Mouse (Mus musculus): ENCODE results near the gene Rac2. TPM values are rescaled to one million over a fixed set of nuclear protein-coding genes. Genes with fewer than 3 reads are reported as not detected.

Gene Rac2
- polyA plus RNA-seq, 1 experiment from 2014 or later = 6.4 TPM

GRCm38 (mm10) chr15:78587050-78587994 lies 14.7 kb upstream of the Rac2 start:
- ATAC-seq (ENCODE audit: low FRiP score, low TSS enrichment) (peak; percentile 84), DNase-seq (ENCODE audit: low spot score) (peak; percentile 86)
- no peak overlapping the region for H3K9ac ChIP-seq (ENCODE audit: low read length)
- H3K36me3 ChIP-seq (ENCODE audit: control insufficient read depth, insufficient read depth, low read length) = no peaks in the 10 kb centered on the region
- 55% methylated on average over 18 of the region's 18 CpGs for WGBS
- TF ChIP-seq EP300 (optimal IDR thresholded peaks at IDR 0.05) = no peak
- peak; percentile 96 for TF ChIP-seq CTCF (IDR thresholded peaks at IDR 0.05; ENCODE audit: low read depth)
- no peaks in the 10 kb centered on the region for H3K9me3 ChIP-seq (ENCODE audit: control insufficient read depth, low read length)
- H3K27me3 ChIP-seq (ENCODE audit: control insufficient read depth, insufficient read depth, low read length) = no peaks in the 10 kb centered on the region
- no peaks in the 10 kb centered on the region for H3K4me1 ChIP-seq (replicated peaks; ENCODE audit: control insufficient read depth, insufficient read depth)
- no peak overlapping the region for H3K4me2 ChIP-seq (replicated peaks; ENCODE audit: low read depth)
- no peak overlapping the region for H3K4me3 ChIP-seq (ENCODE audit: low read depth, low read length)
- H3K27ac ChIP-seq (replicated peaks) = no peak overlapping the region

GRCm38 (mm10) chr15:78585404-78585803 lies 12.8 kb upstream of the Rac2 start:
- WGBS = 91% methylated on average over 7 of the region's 7 CpGs
- Histone ChIP-seq H3K4me2 (replicated peaks; ENCODE audit: low read depth) (no peak overlapping the region), H3K27ac (replicated peaks) (no peak overlapping the region), H3K9me3 (ENCODE audit: control insufficient read depth, low read length) (no peaks in the 10 kb centered on the region), H3K9ac (ENCODE audit: low read length) (no peak overlapping the region), H3K27me3 (ENCODE audit: control insufficient read depth, insufficient read depth, low read length) (no peaks in the 10 kb centered on the region), H3K36me3 (ENCODE audit: control insufficient read depth, insufficient read depth, low read length) (no peaks in the 10 kb centered on the region), H3K4me1 (replicated peaks; ENCODE audit: control insufficient read depth, insufficient read depth) (no peaks in the 10 kb centered on the region), H3K4me3 (ENCODE audit: low read depth, low read length) (no peak overlapping the region)
- DNase-seq (ENCODE audit: low spot score) (no peak), ATAC-seq (ENCODE audit: low FRiP score, low TSS enrichment) (no peak)
- TF ChIP-seq CTCF (IDR thresholded peaks at IDR 0.05; ENCODE audit: low read depth) (no peak), EP300 (optimal IDR thresholded peaks at IDR 0.05) (no peak)

- Histone ChIP-seq H3K4me3 (ENCODE audit: low read depth, low read length) (no peak overlapping the region), H3K27ac (replicated peaks) (no peak overlapping the region), H3K27me3 (ENCODE audit: control insufficient read depth, insufficient read depth, low read length) (no peaks in the 10 kb centered on the region), H3K4me1 (replicated peaks; ENCODE audit: control insufficient read depth, insufficient read depth) (no peaks in the 10 kb centered on the region), H3K9ac (ENCODE audit: low read length) (no peak overlapping the region), H3K4me2 (replicated peaks; ENCODE audit: low read depth) (no peak overlapping the region), H3K36me3 (ENCODE audit: control insufficient read depth, insufficient read depth, low read length) (no peaks in the 10 kb centered on the region), H3K9me3 (ENCODE audit: control insufficient read depth, low read length) (no peaks in the 10 kb centered on the region)
- TF ChIP-seq CTCF (IDR thresholded peaks at IDR 0.05; ENCODE audit: low read depth) = no peak
- no peak for TF ChIP-seq EP300 (optimal IDR thresholded peaks at IDR 0.05)
- DNase-seq (ENCODE audit: low spot score) (no peak), ATAC-seq (ENCODE audit: low FRiP score, low TSS enrichment) (no peak)
- WGBS = 26% methylated on average over 11 of the region's 11 CpGs
Measured at GRCm38 (mm10) chr15:78583352-78583751, 10.8 kb upstream of the Rac2 start.

- WGBS = 58% methylated on average over 4 of the region's 4 CpGs
- ATAC-seq (ENCODE audit: low FRiP score, low TSS enrichment) = no peak
- H3K9ac ChIP-seq (ENCODE audit: low read length) = no peak overlapping the region
- H3K27ac ChIP-seq (replicated peaks) = no peak overlapping the region
- no peaks in the 10 kb centered on the region for H3K9me3 ChIP-seq (ENCODE audit: control insufficient read depth, low read length)
- no peak overlapping the region for H3K4me2 ChIP-seq (replicated peaks; ENCODE audit: low read depth)
- no peak for TF ChIP-seq EP300 (optimal IDR thresholded peaks at IDR 0.05)
- TF ChIP-seq CTCF (IDR thresholded peaks at IDR 0.05; ENCODE audit: low read depth) = no peak
- no peaks in the 10 kb centered on the region for H3K4me1 ChIP-seq (replicated peaks; ENCODE audit: control insufficient read depth, insufficient read depth)
- DNase-seq (ENCODE audit: low spot score) = no peak
- H3K27me3 ChIP-seq (ENCODE audit: control insufficient read depth, insufficient read depth, low read length) = no peaks in the 10 kb centered on the region
- H3K4me3 ChIP-seq (ENCODE audit: low read depth, low read length) = no peak overlapping the region
- no peaks in the 10 kb centered on the region for H3K36me3 ChIP-seq (ENCODE audit: control insufficient read depth, insufficient read depth, low read length)
Measured at GRCm38 (mm10) chr15:78576284-78576810, 3.8 kb upstream of the Rac2 start.

GRCm38 (mm10) chr15:78572270-78572600 lies 348 bp downstream of the Rac2 start:
- no peaks in the 10 kb centered on the region for H3K27me3 ChIP-seq (ENCODE audit: control insufficient read depth, insufficient read depth, low read length)
- H3K9me3 ChIP-seq (ENCODE audit: control insufficient read depth, low read length) = no peaks in the 10 kb centered on the region
- H3K9ac ChIP-seq (ENCODE audit: low read length) = no peak overlapping the region
- DNase-seq (ENCODE audit: low spot score) (no peak), ATAC-seq (ENCODE audit: low FRiP score, low TSS enrichment) (no peak)
- H3K4me1 ChIP-seq (replicated peaks; ENCODE audit: control insufficient read depth, insufficient read depth) = no peaks in the 10 kb centered on the region
- no peak overlapping the region for H3K27ac ChIP-seq (replicated peaks)
- no peak overlapping the region for H3K4me3 ChIP-seq (ENCODE audit: low read depth, low read length)
- 79% methylated on average over 5 of the region's 5 CpGs for WGBS
- no peaks in the 10 kb centered on the region for H3K36me3 ChIP-seq (ENCODE audit: control insufficient read depth, insufficient read depth, low read length)
- no peak for TF ChIP-seq EP300 (optimal IDR thresholded peaks at IDR 0.05)
- no peak for TF ChIP-seq CTCF (IDR thresholded peaks at IDR 0.05; ENCODE audit: low read depth)
- no peak overlapping the region for H3K4me2 ChIP-seq (replicated peaks; ENCODE audit: low read depth)

Data from stomach, postnatal 0 days (tissue).